Mouse (Mus musculus) yolk sac, embryonic 10.5 days (tissue): ENCODE measurements at regions not wholly inside any gene's neighbourhood (a gene's known extent, or its start where the extent isn't known, plus 50 kb on each side); places are given as distances from the start of the nearest gene placed in this dataset.

ENCODE experiments used
- DNase-seq: peaks from one replicate; pipeline ENCODE4 v3.0.0-alpha.2; 2017; ENCODE audit warnings: low spot score

DNA sequence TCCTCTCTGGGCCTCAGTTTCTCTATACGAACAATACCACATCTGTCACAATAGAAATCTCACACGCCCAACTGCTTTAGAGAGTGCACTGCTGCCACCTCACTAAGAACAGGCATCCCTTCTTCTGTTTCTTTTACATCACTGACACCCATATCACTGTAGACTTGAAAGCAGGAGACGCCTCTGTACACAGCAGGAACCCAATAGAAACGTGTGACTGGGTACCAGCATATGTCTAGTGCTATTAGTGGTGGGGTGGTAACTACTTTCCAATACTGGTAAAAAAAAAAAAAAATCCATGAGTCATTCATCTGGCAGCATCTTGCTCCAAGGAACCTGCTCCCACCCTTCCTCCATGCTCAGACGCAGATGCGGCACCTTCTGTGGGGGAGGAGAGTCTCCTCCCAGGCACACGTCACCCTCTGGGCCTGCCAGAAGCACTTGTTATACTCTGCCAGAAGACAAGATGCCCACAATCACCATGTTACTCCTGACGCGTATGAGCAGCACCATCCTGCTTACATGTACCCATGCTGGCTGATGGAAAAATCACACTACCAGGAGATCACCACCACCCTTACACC, 151.3 kb upstream of the Plxna4 start:
- no peak for DNase-seq

- no peak for DNase-seq
Observed at GRCm38 (mm10) chr6:32728706-32729105, 140.7 kb upstream of the Plxna4 start.

DNA sequence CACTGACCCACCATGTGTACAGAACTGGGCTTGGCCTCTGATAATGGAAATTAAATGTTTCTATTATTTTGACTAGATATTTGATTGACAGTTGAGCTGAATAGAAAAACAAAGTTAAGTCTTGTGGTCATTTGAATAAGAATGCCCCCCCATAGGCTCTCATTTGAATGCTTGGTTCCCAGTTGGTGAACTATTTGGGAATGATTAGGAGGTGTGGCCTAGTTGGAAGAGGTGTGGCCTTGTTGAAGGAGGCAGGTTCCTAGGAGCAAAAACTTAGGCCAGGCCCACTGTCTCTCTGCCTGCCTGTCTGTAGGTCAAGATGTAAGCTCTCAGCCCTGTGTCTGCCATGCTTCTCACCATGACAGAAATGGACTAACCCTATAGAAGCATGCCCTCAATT, 138.6 kb upstream of the Plxna4 start:
- DNase-seq: no peak

DNA sequence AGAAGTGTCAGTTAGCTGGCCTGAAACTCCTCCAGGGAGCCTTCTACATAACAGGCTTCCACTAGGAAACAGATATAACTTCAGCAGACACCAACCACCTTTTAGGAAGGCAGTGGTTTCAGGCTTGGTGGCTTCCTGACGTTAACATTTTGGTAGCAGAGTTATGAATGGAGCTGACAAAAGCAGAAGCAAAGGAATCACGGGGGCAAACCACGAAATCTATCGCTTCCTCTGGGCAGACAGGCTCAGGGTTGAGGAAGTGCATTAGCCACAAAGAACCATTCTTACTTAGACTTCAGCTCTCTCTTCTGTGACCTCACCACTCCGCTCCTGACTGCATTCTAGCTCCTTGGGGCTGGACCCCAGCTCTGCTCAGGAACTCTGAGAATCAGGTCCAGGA, 129.9 kb upstream of the Plxna4 start:
- DNase-seq: no peak

DNA sequence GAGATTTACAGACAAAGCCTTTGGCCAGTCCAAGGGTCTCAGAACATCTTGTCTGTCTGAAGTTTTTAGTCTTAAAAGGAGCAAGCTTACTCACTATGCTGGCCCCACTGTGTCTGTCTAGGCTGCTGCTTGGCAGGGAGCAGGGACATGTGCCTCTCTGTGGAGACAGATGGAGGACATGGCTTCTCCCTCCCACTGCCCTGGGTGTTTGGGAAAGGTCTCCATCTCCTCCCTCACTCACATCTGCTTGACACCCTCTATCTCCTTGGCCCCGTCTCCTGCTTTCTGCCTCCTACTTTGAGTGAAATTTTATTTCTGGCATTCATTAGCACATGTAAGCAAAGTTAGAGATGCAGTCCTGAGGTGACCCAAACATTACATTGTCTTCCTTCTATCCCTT, 127.1 kb upstream of the Plxna4 start:
- no peak for DNase-seq

- DNase-seq: peak; percentile 19
Observed at GRCm38 (mm10) chr6:32710208-32710607, 122.2 kb upstream of the Plxna4 start.

DNA sequence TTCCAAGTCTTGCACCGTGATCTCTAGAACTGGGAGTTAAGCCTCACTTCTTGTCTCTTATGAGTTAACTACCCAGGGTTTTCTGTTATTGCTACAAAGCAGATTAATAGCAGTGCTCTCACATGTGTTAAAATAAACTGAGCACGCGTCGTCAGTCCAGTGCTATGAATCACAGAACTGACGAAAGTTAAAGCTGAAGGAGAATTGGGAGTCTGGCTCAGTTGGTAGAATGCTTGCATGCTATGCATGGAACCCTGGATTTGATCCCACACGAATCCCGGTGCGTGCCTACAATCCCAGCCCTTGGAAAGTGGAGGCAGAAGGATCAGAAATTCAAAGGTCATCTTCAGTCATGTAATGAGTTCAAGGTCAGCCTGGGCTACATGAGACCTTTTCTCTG, 121.6 kb upstream of the Plxna4 start:
- no peak for DNase-seq

- no peak for DNase-seq
Observed at GRCm38 (mm10) chr6:32707417-32707816, 119.4 kb upstream of the Plxna4 start.

DNA sequence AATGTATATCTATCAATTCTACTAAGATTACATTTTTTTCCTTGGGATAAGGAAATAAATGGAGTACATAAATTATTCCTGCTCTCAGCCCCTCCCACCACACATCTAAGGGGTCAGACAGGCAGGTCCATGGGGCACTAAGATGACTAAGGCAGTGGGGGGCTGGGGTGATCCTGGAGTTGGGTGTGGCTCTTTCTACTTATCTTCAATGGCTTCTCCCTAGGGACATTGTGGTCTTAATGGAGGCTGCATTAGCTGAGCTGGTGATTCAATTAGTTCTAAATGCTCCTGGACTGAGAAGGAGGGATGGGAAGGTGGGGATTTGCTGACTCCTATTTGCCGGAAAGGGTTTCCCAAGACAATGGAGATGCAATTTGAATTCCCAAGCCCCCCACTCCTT, 118.4 kb upstream of the Plxna4 start:
- no peak for DNase-seq

DNA sequence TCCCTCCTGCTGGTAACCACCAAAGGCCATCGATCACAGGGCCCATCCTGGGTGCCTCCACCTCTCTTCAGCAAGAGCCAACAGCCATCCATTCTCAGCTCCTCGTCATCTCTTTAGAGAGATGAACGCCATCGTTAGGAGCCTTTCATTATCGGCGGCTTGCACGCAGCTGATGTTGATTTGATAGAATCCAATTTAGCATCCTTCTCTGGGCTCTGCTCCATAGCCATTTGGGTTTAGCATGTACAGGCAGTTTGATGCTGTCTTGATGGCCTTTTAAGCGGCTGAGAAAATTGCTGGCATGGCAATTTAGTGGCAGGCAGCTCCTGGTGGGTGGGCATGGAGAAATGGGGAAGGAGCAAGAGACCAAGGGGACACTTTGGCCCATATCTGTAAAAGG, 115.5 kb upstream of the Plxna4 start:
- no peak for DNase-seq

GRCm38 (mm10) chr6:32702245-32702791, 114.3 kb upstream of the Plxna4 start:
- no peak for DNase-seq

- no peak for DNase-seq
Observed at GRCm38 (mm10) chr6:32699811-32700210, 111.8 kb upstream of the Plxna4 start.

DNA sequence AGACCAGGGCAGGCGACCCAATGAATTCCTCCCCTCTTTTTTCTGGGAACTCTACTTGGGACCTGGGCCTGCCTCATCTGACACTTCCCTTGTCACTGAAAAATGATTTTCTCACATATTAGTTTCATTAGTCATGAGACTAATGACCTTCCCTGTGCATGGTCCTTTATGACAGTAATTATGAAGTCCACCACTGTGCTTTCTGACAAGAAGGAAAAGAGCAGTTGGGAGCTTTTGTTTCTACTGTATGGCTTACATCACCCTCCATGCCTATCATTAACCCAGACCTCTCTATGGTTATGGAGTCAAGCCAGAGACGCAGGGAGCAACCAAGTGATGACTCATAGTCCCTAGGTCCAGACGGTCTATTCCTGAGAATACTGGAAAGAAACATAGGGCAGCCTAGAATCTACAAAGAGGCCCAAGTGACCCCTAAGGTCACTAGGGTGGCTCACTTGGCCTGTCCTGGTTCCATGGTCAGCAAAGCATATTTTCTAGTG, 109.8 kb upstream of the Plxna4 start:
- DNase-seq: no peak

- no peak for DNase-seq
Observed at GRCm38 (mm10) chr6:32696037-32696436, 108.0 kb upstream of the Plxna4 start.

DNA sequence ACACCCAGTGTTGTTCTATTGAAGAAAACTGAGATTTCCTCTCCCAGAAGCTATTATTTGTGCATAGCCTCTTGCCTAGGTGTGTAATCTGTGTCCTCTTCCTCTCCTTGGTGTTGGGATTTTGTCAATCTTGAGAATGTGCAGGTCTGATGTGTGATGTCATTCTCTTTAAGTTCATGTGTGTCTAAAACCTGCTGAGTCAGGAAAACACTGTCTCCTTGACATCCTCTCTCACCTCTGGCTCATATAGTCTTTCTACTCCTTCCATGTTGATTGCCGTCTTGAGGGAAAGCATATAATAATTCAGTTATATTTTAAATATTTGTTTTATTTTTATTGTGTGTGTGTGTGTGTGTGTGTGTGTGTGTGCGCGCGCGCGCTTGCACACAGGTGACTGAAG, 84.6 kb upstream of the Plxna4 start:
- DNase-seq: no peak

GRCm38 (mm10) chr6:32659743-32660142, 71.8 kb upstream of the Plxna4 start:
- no peak for DNase-seq

- DNase-seq: no peak
Observed at GRCm38 (mm10) chr6:32657378-32657777, 69.4 kb upstream of the Plxna4 start.

GRCm38 (mm10) chr6:32654188-32654587, 66.2 kb upstream of the Plxna4 start:
- DNase-seq: no peak

DNA sequence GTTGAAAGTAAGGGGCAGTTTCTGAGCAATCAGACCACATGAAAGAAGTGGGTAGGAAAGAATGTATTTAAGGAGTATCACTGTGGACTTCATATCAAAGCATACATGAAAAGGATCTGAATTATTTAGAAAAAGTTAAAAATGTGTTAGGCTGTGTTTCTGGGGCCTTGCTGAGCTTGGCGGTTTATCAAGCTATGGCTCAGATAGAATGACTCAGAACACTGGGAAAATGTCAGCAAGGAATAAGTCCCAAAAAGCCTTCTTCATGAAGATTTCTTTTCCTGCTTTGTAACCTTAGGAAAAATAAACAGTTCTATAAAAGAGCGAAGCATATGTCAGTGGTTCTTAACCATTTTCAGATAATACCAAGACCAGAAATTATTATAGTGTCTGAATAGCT, 56.0 kb upstream of the Plxna4 start:
- no peak for DNase-seq

DNA sequence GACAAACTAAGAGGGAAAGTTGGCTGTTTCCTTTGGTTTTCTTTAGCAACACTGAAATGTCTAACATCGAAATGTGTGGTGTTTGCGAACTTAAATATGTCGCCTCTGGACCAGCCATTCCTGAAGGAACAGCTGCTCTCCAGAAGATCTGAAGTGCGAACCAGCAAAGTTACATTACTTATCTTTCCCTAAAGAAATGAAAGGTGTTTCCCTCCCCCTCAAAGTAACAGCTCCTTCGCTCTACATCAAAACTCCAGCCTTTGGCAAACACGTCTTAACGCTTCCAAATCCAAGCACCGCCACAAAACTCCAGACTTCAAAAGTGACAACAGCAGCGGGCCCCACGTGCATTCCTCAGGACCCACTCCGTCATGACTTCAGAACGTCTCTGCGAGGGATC, 50.9 kb upstream of the Plxna4 start:
- no peak for DNase-seq
